Mouse (Mus musculus) midbrain, embryonic 14.5 days (tissue): ENCODE results near the gene Prrg3. TPM values are rescaled to one million over a fixed set of nuclear protein-coding genes. Genes with fewer than 3 reads are reported as not detected.
A peak's percentile ranks its signal among the peaks of the same experiment; 100 is the strongest.

ENCODE experiments used
- ATAC-seq: fragments of 200-750 bp; cut with Nextera tagmentation; 2 replicates; pipeline ENCODE4 v1.8.0; 2017; ENCODE audit warnings: moderate number of reproducible peaks, moderate library complexity; ENCODE audit not compliant: low FRiP score, low TSS enrichment
- DNase-seq: peaks from one replicate; pipeline ENCODE4 v3.0.0-alpha.2; 2015
- H3K27ac ChIP-seq: fragments of 300-500 bp; sonication (generic); replicated peaks from 2 replicates; pipeline ENCODE4 v1.5.1; 2014; ENCODE audit warnings: mild to moderate bottlenecking, low read depth, low read length, moderate library complexity
- H3K27me3 ChIP-seq: fragments of 300-500 bp; sonication (generic); 2 replicates; pipeline ENCODE4 v1.6.1; 2014; ENCODE audit warnings: low read length, control low read depth, mixed read lengths; ENCODE audit not compliant: control insufficient read depth, insufficient read depth
- H3K36me3 ChIP-seq: fragments of 300-500 bp; sonication (generic); 2 replicates; pipeline ENCODE4 v1.6.1; 2014; ENCODE audit warnings: low read length, control low read depth; ENCODE audit not compliant: control insufficient read depth, insufficient read depth
- H3K4me1 ChIP-seq: fragments of 300-500 bp; sonication (generic); 2 replicates; pipeline ENCODE4 v1.6.1; 2014; ENCODE audit warnings: mild to moderate bottlenecking, antibody characterized with exemption, low read length, control low read depth; ENCODE audit not compliant: control insufficient read depth, insufficient read depth
- H3K4me2 ChIP-seq: fragments of 300-500 bp; sonication (generic); 2 replicates; pipeline ENCODE4 v1.6.1; 2014; ENCODE audit warnings: mild to moderate bottlenecking, low read length, moderate library complexity
- H3K4me3 ChIP-seq: fragments of 300-500 bp; sonication (generic); replicated peaks from 2 replicates; pipeline ENCODE4 v1.5.1; 2014; ENCODE audit warnings: low read depth, low read length
- H3K9ac ChIP-seq: fragments of 300-500 bp; sonication (generic); replicated peaks from 2 replicates; pipeline ENCODE4 v1.6.1; 2014; ENCODE audit warnings: mild to moderate bottlenecking, low read length, moderate library complexity
- H3K9me3 ChIP-seq: fragments of 300-500 bp; sonication (generic); 2 replicates; pipeline ENCODE4 v1.6.1; 2016; ENCODE audit warnings: low read length, control low read depth, mixed read lengths; ENCODE audit not compliant: control insufficient read depth
- WGBS: fragments of 180-500 bp; shearing (Covaris S2); extraction: QIAGEN DNeasy Blood & Tissue Kit; methylation state at CpG from one replicate; pipeline ENCODE4 v1.1.7; 2014; 5-methylcytosine and 5-hydroxymethylcytosine counted together
- polyA plus RNA-seq: library from polyadenylated mRNA; unstranded; fragments of >200 nt; fragmentation: Nextera tagmentation; extraction: Ambion mirVana; gene quantifications from 2 replicates; pipeline ENCODE4 v1.2.1, GENCODE M21; 2014

The Prrg3 gene
- polyA plus RNA-seq, 1 experiment from 2014 or later = 13.1 TPM

DNA sequence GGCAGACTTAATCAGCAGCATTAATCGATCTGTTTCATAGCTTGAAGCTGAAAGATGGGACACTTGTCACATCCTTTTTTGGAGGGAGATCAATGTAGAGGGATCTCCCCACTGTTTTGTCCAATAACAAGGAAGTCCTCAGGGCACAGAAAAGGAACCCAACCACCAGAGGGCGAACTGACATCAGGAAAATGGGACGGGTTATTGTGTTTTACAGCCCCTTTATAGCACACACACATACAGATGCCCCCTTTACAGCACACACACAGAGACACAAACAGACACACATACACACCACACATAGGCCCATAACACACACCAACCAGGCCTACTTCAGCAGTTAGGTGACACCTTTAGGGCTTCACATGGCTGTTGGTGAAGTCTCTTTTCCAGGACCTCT, 50.4 kb downstream of the Prrg3 start:
- H3K27me3 ChIP-seq = no peaks in the 10 kb centered on the region
- H3K4me3 ChIP-seq = no peak overlapping the region
- no peaks in the 10 kb centered on the region for H3K9me3 ChIP-seq
- no peaks in the 10 kb centered on the region for H3K36me3 ChIP-seq
- H3K9ac ChIP-seq = no peak overlapping the region
- ATAC-seq (no peak), DNase-seq (peak; percentile 37)
- no peak overlapping the region for H3K4me2 ChIP-seq
- no peaks in the 10 kb centered on the region for H3K4me1 ChIP-seq
- WGBS = 26% methylated on average over 3 of the region's 3 CpGs
- H3K27ac ChIP-seq = no peak overlapping the region

DNA sequence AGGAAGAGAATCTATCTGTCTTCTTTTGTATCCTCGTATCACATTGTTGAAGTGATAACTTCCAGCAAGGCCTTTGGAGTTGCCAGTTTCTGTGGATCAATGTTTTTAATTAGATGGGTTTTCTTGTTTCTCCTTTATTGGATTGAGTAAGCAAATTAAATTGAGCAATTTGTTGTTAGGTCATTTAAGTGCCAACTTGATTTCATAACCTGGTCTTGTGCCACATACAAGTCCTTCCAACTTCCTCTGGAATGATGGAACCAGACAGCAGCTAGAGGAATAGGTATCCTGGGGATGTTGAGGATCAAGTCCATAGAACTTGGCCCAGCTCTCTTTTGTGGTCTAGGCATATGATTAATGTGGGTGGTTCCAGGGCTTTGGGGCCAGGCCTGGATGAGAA, 59.8 kb downstream of the Prrg3 start:
- H3K9me3 ChIP-seq = no peaks in the 10 kb centered on the region
- no peaks in the 10 kb centered on the region for H3K4me1 ChIP-seq
- no peak overlapping the region for H3K27ac ChIP-seq
- DNase-seq (no peak), ATAC-seq (no peak)
- H3K4me3 ChIP-seq = no peak overlapping the region
- H3K36me3 ChIP-seq = no peaks in the 10 kb centered on the region
- no peaks in the 10 kb centered on the region for H3K27me3 ChIP-seq
- no peak overlapping the region for H3K4me2 ChIP-seq
- WGBS = 81% methylated on average over 1 of the region's 1 CpGs
- H3K9ac ChIP-seq = no peak overlapping the region

Other genes with a start within 250 kb of the Prrg3 start
- gene Vma21, start 146.7 kb upstream of the Prrg3 start, polyA plus RNA-seq = 54.6 and 59.6 TPM in 2 replicates
- 0.35 and 0.50 TPM in 2 replicates for gene Gm1141, start 41.6 kb upstream of the Prrg3 start, polyA plus RNA-seq
- 0.26 TPM in 1 of 2 replicates, not detected in the other for gene Fate1, start 10.4 kb downstream of the Prrg3 start, polyA plus RNA-seq
- 0.07 and 0.09 TPM in 2 replicates for gene Cnga2, start 29.2 kb downstream of the Prrg3 start, polyA plus RNA-seq